Mouse (Mus musculus): ENCODE results near the gene Eef1a1.

DNA sequence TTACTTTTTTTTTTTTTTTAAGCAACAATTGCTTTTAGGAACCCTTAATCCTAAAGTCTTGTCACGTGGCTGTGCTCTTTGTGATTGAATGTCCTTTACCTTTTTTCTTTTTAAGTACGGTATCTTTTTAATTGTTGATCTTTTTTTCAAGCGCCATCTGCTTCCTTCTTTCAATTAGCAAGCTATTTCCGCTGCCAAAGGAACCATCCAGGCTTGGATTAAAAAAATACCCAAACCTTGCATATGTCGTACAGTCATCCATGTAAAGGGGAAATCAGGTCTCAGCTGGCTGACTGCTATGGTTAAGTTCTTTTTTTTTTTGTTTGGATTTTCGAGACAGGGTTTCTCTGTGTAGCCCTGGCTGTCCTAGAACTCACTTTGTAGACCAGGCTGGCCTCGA lies 4.2 kb upstream of the Eef1a1 start:
- no peak for TF ChIP-seq CTCF (IDR thresholded peaks at IDR 0.05; ENCODE audit: control insufficient read depth, insufficient read depth, low read length)
- TF ChIP-seq POLR2A (IDR thresholded peaks at IDR 0.05; ENCODE audit: borderline replicate concordance, control insufficient read depth, low read depth, low read length), result no peak

Data from bone marrow, adult 2 months (tissue).